Mouse (Mus musculus): ENCODE data around the gene Adprhl1. TPM values are rescaled to one million over a fixed set of nuclear protein-coding genes. Genes with fewer than 3 reads are reported as not detected.

Gene Adprhl1
- 17.8 TPM for polyA plus RNA-seq (2012; fragmentation: generic; extraction: Trizol)

DNA sequence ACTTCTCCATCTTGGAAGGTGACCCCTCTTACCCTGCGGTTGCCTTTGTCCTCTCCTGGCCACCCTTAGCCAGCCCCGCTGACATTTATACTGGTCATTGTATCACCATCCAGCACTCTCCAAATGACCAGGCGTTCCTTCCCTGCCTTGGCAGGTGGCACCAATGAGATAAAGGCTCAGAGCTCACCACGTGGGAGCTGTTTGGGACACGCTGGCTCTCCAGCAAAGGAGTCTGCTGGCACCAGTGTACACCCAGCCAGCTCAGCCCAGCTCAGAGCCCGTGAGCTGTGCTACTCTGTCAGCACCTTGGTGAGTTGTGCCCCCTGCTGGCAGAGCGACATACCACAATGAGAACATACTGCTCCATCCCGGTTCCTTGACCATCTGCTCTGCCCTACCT lies at the start of gene Adprhl1:
Gene Adprhl1, minus strand, starts transcription at position 144 of the 400 bp plus-strand sequence.
- Histone ChIP-seq H3ac (ENCODE audit: control insufficient read depth, insufficient read length) (no peak within 1 kb of the TSS), H3K27me3 (ENCODE audit: control insufficient read depth, insufficient read depth, insufficient read length) (no peaks in the 10 kb centered on the region), H3K4me2 (ENCODE audit: low read depth) (peak within 1 kb of the TSS; percentile 48), H3K79me2 (ENCODE audit: control insufficient read depth, insufficient read depth) (no peaks in the 10 kb centered on the region), H3K36me3 (ENCODE audit: control insufficient read depth, insufficient read depth) (peaks cover 11% of the 10 kb centered on the region), H3K4me3 (peak within 1 kb of the TSS; percentile 3)
- TF ChIP-seq USF1 (IDR thresholded peaks at IDR 0.05; ENCODE audit: low read depth) (no peak), TCF3 (IDR thresholded peaks at IDR 0.05; ENCODE audit: insufficient read length, low read depth) (no peak), CEBPB (IDR thresholded peaks at IDR 0.05; ENCODE audit: insufficient read depth, poor library complexity, severe bottlenecking) (no peak), MYOG (IDR thresholded peaks at IDR 0.05; ENCODE audit: control insufficient read depth in 1 of 3, insufficient read depth in 1 of 3, insufficient read length in 2 of 3, low read depth in 2 of 3) (peak in 2 of 3 experiments; percentile 1 to 31), POLR2AphosphoS2 (IDR thresholded peaks at IDR 0.05; ENCODE audit: insufficient read length, low read depth) (peak; percentile 82), MYOD1 (IDR thresholded peaks at IDR 0.05; ENCODE audit: control insufficient read depth in 1 of 3, insufficient read length in 2 of 3, low read depth in 2 of 3) (peak in 1 of 3 experiments; percentile 47), TCF12 (IDR thresholded peaks at IDR 0.05; ENCODE audit: insufficient read depth, poor library complexity, severe bottlenecking) (no peak), E2F4 (IDR thresholded peaks at IDR 0.05; ENCODE audit: insufficient read depth) (no peak), MAX (IDR thresholded peaks at IDR 0.05; ENCODE audit: low read depth) (no peak), POLR2A (IDR thresholded peaks at IDR 0.05; ENCODE audit: insufficient read length, low read depth) (peak; percentile 32), REST (IDR thresholded peaks at IDR 0.05; ENCODE audit: insufficient read depth, insufficient read length) (no peak), SRF (IDR thresholded peaks at IDR 0.05; ENCODE audit: control insufficient read depth, insufficient read length, low read depth) (no peak)

GRCm38 (mm10) chr8:13301036-13301435 lies 47.1 kb upstream of the Adprhl1 start:
- Histone ChIP-seq H3K27me3 (ENCODE audit: control insufficient read depth, insufficient read depth, insufficient read length) (no peaks in the 10 kb centered on the region), H3K79me2 (ENCODE audit: control insufficient read depth, insufficient read depth) (no peaks in the 10 kb centered on the region), H3K36me3 (ENCODE audit: control insufficient read depth, insufficient read depth) (peaks cover 17% of the 10 kb centered on the region), H3ac (ENCODE audit: control insufficient read depth, insufficient read length) (no peak overlapping the region), H3K4me3 (no peak overlapping the region), H3K4me2 (ENCODE audit: low read depth) (no peak overlapping the region)
- TF ChIP-seq USF1 (IDR thresholded peaks at IDR 0.05; ENCODE audit: low read depth), result no peak
- no peak for TF ChIP-seq TCF3 (IDR thresholded peaks at IDR 0.05; ENCODE audit: insufficient read length, low read depth)
- no peak for TF ChIP-seq POLR2A (IDR thresholded peaks at IDR 0.05; ENCODE audit: insufficient read length, low read depth)

DNA sequence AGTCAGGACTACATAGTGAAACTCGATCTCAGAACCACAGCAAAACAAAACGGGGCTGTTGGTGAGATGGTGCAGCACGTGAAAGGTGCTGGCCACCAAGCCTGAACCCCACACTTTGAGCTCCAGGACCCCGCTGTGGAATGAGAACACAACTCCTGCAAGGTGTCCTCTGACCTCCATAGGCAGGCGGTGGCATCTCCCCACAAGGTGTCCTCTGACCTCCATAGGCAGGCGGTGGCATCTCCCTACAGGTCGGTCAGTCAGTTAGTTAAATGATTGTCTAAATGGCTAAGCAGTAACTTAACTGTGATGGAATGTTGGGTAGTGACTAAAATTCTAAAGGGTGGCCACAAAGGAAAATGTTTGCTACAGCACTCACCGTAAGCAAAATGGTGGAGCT lies 45.6 kb upstream of the Adprhl1 start:
- TF ChIP-seq MYOD1 (IDR thresholded peaks at IDR 0.05; ENCODE audit: control insufficient read depth in 1 of 3, insufficient read length in 2 of 3, low read depth in 2 of 3), result no peak
- TF ChIP-seq CEBPB (IDR thresholded peaks at IDR 0.05; ENCODE audit: insufficient read depth, poor library complexity, severe bottlenecking), result no peak
- no peak for TF ChIP-seq TCF3 (IDR thresholded peaks at IDR 0.05; ENCODE audit: insufficient read length, low read depth)
- TF ChIP-seq POLR2AphosphoS2 (IDR thresholded peaks at IDR 0.05; ENCODE audit: insufficient read length, low read depth), result no peak
- TF ChIP-seq SRF (IDR thresholded peaks at IDR 0.05; ENCODE audit: control insufficient read depth, insufficient read length, low read depth), result no peak
- H3ac ChIP-seq (ENCODE audit: control insufficient read depth, insufficient read length), result no peak overlapping the region
- no peak overlapping the region for H3K4me2 ChIP-seq (ENCODE audit: low read depth)
- H3K36me3 ChIP-seq (ENCODE audit: control insufficient read depth, insufficient read depth), result peaks cover 25% of the 10 kb centered on the region
- no peak overlapping the region for H3K4me3 ChIP-seq
- H3K27me3 ChIP-seq (ENCODE audit: control insufficient read depth, insufficient read depth, insufficient read length), result no peaks in the 10 kb centered on the region
- no peaks in the 10 kb centered on the region for H3K79me2 ChIP-seq (ENCODE audit: control insufficient read depth, insufficient read depth)

DNA sequence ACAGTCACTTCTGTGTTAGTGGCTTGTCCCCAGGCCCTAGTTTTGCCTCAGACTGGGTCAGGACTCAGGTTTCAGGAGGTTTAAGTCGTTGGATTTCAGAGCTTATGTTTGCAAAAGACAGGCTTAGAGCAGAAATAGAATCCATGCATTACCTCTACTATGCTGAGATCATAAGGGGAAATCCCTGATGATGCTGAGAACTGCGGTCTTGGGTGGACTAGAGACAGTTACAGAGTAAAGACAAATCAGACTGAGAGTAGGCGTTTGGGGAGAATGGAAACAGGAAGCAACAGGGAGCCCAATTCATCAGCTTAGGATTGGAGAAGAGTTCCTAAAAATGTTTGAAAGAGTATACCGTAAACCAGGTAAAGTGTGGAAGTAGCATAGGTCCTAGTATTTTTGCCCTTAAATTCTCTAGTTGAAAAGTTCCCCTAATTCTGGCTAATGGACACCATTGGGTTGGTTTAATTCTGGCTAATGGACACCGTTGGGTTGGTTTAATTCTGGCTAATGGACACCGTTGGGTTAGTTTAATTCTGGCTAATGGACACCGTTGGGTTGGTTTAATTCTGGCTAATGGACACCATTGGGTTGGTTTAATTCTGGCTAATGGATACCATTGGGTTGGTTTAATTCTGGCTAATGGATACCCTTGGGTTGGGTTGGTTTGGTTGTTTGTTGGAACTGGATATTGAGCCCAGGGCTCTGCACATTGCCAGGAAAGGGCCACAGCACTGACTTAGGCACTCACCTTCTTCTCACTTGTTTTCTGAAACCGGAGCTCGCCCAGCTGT lies 39.9 kb upstream of the Adprhl1 start:
- Histone ChIP-seq H3K36me3 (ENCODE audit: control insufficient read depth, insufficient read depth) (peaks cover 24% of the 10 kb centered on the region), H3K27me3 (ENCODE audit: control insufficient read depth, insufficient read depth, insufficient read length) (no peaks in the 10 kb centered on the region), H3ac (ENCODE audit: control insufficient read depth, insufficient read length) (no peak overlapping the region), H3K4me2 (ENCODE audit: low read depth) (no peak overlapping the region), H3K4me3 (no peak overlapping the region), H3K79me2 (ENCODE audit: control insufficient read depth, insufficient read depth) (no peaks in the 10 kb centered on the region)
- TF ChIP-seq SRF (IDR thresholded peaks at IDR 0.05; ENCODE audit: control insufficient read depth, insufficient read length, low read depth) (no peak), MYOG (IDR thresholded peaks at IDR 0.05; ENCODE audit: control insufficient read depth in 1 of 3, insufficient read depth in 1 of 3, insufficient read length in 2 of 3, low read depth in 2 of 3) (no peak), E2F4 (IDR thresholded peaks at IDR 0.05; ENCODE audit: insufficient read depth) (no peak), TCF3 (IDR thresholded peaks at IDR 0.05; ENCODE audit: insufficient read length, low read depth) (no peak), USF1 (IDR thresholded peaks at IDR 0.05; ENCODE audit: low read depth) (no peak), TCF12 (IDR thresholded peaks at IDR 0.05; ENCODE audit: insufficient read depth, poor library complexity, severe bottlenecking) (no peak), POLR2AphosphoS2 (IDR thresholded peaks at IDR 0.05; ENCODE audit: insufficient read length, low read depth) (no peak), MAX (IDR thresholded peaks at IDR 0.05; ENCODE audit: low read depth) (no peak), CEBPB (IDR thresholded peaks at IDR 0.05; ENCODE audit: insufficient read depth, poor library complexity, severe bottlenecking) (no peak), POLR2A (IDR thresholded peaks at IDR 0.05; ENCODE audit: insufficient read length, low read depth) (no peak), MYOD1 (IDR thresholded peaks at IDR 0.05; ENCODE audit: control insufficient read depth in 1 of 3, insufficient read length in 2 of 3, low read depth in 2 of 3) (no peak), REST (IDR thresholded peaks at IDR 0.05; ENCODE audit: insufficient read depth, insufficient read length) (no peak)

- H3K4me3 ChIP-seq, result no peak overlapping the region
- TF ChIP-seq CEBPB (IDR thresholded peaks at IDR 0.05; ENCODE audit: insufficient read depth, poor library complexity, severe bottlenecking) (no peak), MYOD1 (IDR thresholded peaks at IDR 0.05; ENCODE audit: control insufficient read depth in 1 of 3, insufficient read length in 2 of 3, low read depth in 2 of 3) (no peak), USF1 (IDR thresholded peaks at IDR 0.05; ENCODE audit: low read depth) (no peak), SRF (IDR thresholded peaks at IDR 0.05; ENCODE audit: control insufficient read depth, insufficient read length, low read depth) (no peak), POLR2AphosphoS2 (IDR thresholded peaks at IDR 0.05; ENCODE audit: insufficient read length, low read depth) (no peak), REST (IDR thresholded peaks at IDR 0.05; ENCODE audit: insufficient read depth, insufficient read length) (no peak), MYOG (IDR thresholded peaks at IDR 0.05; ENCODE audit: control insufficient read depth in 1 of 3, insufficient read depth in 1 of 3, insufficient read length in 2 of 3, low read depth in 2 of 3) (no peak), POLR2A (IDR thresholded peaks at IDR 0.05; ENCODE audit: insufficient read length, low read depth) (no peak), TCF12 (IDR thresholded peaks at IDR 0.05; ENCODE audit: insufficient read depth, poor library complexity, severe bottlenecking) (no peak), MAX (IDR thresholded peaks at IDR 0.05; ENCODE audit: low read depth) (no peak), TCF3 (IDR thresholded peaks at IDR 0.05; ENCODE audit: insufficient read length, low read depth) (no peak), E2F4 (IDR thresholded peaks at IDR 0.05; ENCODE audit: insufficient read depth) (no peak)
- peaks cover 21% of the 10 kb centered on the region for H3K36me3 ChIP-seq (ENCODE audit: control insufficient read depth, insufficient read depth)
- no peaks in the 10 kb centered on the region for H3K27me3 ChIP-seq (ENCODE audit: control insufficient read depth, insufficient read depth, insufficient read length)
- no peak overlapping the region for H3ac ChIP-seq (ENCODE audit: control insufficient read depth, insufficient read length)
- no peak overlapping the region for H3K4me2 ChIP-seq (ENCODE audit: low read depth)
- no peaks in the 10 kb centered on the region for H3K79me2 ChIP-seq (ENCODE audit: control insufficient read depth, insufficient read depth)
These were observed 38.4 kb upstream of the Adprhl1 start for GRCm38 (mm10) chr8:13292364-13292763.
